Mouse (Mus musculus): ENCODE results near the gene Ppp1r14d. TPM values are rescaled to one million over a fixed set of nuclear protein-coding genes. Genes with fewer than 3 reads are reported as not detected.

Ppp1r14d gene
- total RNA-seq, 1 experiment, result 1.6 TPM

DNA sequence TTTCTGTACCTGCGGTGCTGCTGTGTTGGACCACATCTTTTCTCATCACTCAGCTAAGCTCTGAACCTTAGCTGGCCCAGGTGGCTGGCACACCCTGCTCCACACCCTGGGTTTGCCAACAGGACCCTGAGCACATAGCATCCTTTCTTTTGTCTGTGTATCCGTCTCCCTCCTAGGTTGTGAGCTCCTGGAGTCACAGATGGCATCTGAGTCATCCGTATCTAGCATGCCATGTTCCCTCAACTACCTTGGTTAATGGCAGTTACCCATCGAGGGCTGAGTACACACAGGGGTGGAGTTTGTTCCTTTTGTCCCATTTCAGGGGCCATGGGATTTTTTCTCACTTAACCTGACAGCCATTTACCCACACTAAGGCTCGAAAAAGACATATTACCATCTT is 20.7 kb upstream of the Ppp1r14d start:
- H3K36me3 ChIP-seq (ENCODE audit: control insufficient read depth, insufficient read depth, low read length, poor library complexity, severe bottlenecking), result peaks cover 32% of the 10 kb centered on the region
- in situ Hi-C loops (cut with MboI; ENCODE audit: low sequenced_read_pairs in 2 of 2, unreplicated experiment in 2 of 2), result no loop called here
- H3K9me3 ChIP-seq (ENCODE audit: control insufficient read depth, insufficient read depth, low read depth, low read length), result no peaks in the 10 kb centered on the region
- H3K4me3 ChIP-seq (ENCODE audit: insufficient read depth in 1 of 2, low read depth in 1 of 2, low read length in 2 of 2, poor library complexity in 1 of 2, severe bottlenecking in 1 of 2), result no peak overlapping the region
- no peak for DNase-seq (ENCODE audit: low read depth, low spot score)
- H3K27ac ChIP-seq (ENCODE audit: insufficient read depth, low read depth, low read length, poor library complexity, severe bottlenecking), result no peak overlapping the region
- no peak overlapping the region for H3K9ac ChIP-seq (ENCODE audit: insufficient read depth, low read depth, low read length, poor library complexity, severe bottlenecking)
- TF ChIP-seq CHD2 (IDR thresholded peaks at IDR 0.05; ENCODE audit: low read depth, low read length) (no peak), ZC3H11A (IDR thresholded peaks at IDR 0.05; ENCODE audit: borderline replicate concordance, low read depth, low read length) (no peak), HCFC1 (IDR thresholded peaks at IDR 0.05; ENCODE audit: borderline replicate concordance, insufficient read depth, low read length) (no peak), MAFK (IDR thresholded peaks at IDR 0.05; ENCODE audit: insufficient read depth, low read depth, low read length) (no peak), ZNF384 (IDR thresholded peaks at IDR 0.05; ENCODE audit: low read depth, low read length) (no peak)
- H3K4me1 ChIP-seq (ENCODE audit: control insufficient read depth in 2 of 2, insufficient read depth in 2 of 2, low read length in 2 of 2, poor library complexity in 1 of 2), result peaks cover 1 to 13% of the 10 kb centered on the region in 2 experiments; a peak in 1 of 4 replicates

DNA sequence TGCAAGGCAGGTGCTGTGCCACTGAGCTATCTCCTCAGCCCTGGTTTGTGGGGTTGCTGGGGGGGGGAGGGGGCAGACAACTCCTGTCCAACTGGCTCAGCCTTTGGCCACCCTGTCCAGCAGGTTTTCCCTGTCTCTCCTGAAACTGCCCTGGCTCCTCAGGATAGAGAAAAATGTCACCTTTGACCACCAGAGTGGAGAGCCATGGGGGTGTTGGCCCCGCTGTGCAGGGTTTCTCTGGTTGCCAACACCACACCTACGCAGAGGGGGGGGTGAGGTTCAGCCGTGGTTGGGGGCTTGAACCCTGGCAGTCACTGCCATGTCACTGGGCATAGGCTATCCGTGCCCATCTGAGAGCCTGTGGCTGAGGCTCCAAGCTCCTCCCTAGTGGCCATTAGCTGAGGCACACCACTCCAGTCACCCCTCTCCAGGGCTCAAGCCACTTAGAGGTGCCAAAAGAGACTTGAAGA is 19.9 kb upstream of the Ppp1r14d start:
- Histone ChIP-seq H3K9me3 (ENCODE audit: control insufficient read depth, insufficient read depth, low read depth, low read length) (no peaks in the 10 kb centered on the region), H3K36me3 (ENCODE audit: control insufficient read depth, insufficient read depth, low read length, poor library complexity, severe bottlenecking) (peaks cover 39% of the 10 kb centered on the region), H3K9ac (ENCODE audit: insufficient read depth, low read depth, low read length, poor library complexity, severe bottlenecking) (no peak overlapping the region), H3K4me3 (ENCODE audit: insufficient read depth in 1 of 2, low read depth in 1 of 2, low read length in 2 of 2, poor library complexity in 1 of 2, severe bottlenecking in 1 of 2) (no peak overlapping the region), H3K4me1 (ENCODE audit: control insufficient read depth in 2 of 2, insufficient read depth in 2 of 2, low read length in 2 of 2, poor library complexity in 1 of 2) (peaks cover 0 to 13% of the 10 kb centered on the region in 2 experiments; a peak in 1 of 4 replicates), H3K27ac (ENCODE audit: insufficient read depth, low read depth, low read length, poor library complexity, severe bottlenecking) (no peak overlapping the region)
- TF ChIP-seq CHD2 (IDR thresholded peaks at IDR 0.05; ENCODE audit: low read depth, low read length), result no peak
- TF ChIP-seq HCFC1 (IDR thresholded peaks at IDR 0.05; ENCODE audit: borderline replicate concordance, insufficient read depth, low read length), result no peak
- TF ChIP-seq MAFK (IDR thresholded peaks at IDR 0.05; ENCODE audit: insufficient read depth, low read depth, low read length), result no peak
- no peak for TF ChIP-seq ZC3H11A (IDR thresholded peaks at IDR 0.05; ENCODE audit: borderline replicate concordance, low read depth, low read length)
- TF ChIP-seq ZNF384 (IDR thresholded peaks at IDR 0.05; ENCODE audit: low read depth, low read length), result no peak
- no peak for DNase-seq (ENCODE audit: low read depth, low spot score)
- in situ Hi-C loops (cut with MboI; ENCODE audit: low sequenced_read_pairs in 2 of 2, unreplicated experiment in 2 of 2), result no loop called here

DNA sequence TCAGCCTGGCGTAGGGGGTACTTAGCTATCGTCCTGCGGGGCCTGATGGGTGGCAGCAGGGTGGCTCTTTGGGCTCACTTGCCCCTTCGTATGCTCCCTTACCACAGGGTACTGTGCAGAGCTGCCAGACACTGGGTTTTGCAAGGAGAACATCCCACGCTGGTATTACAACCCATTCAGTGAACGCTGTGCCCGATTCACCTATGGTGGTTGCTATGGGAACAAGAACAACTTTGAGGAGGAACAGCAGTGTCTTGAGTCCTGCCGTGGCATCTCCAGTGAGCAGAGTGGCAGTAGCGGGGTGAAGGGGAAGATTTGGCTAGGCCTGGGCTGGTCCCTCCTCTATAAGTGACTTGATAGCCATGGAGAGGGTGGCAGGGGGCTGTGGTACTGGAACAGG is 18.2 kb upstream of the Ppp1r14d start:
- TF ChIP-seq ZC3H11A (IDR thresholded peaks at IDR 0.05; ENCODE audit: borderline replicate concordance, low read depth, low read length), result no peak
- TF ChIP-seq ZNF384 (IDR thresholded peaks at IDR 0.05; ENCODE audit: low read depth, low read length), result no peak
- no peak for TF ChIP-seq HCFC1 (IDR thresholded peaks at IDR 0.05; ENCODE audit: borderline replicate concordance, insufficient read depth, low read length)
- TF ChIP-seq MAFK (IDR thresholded peaks at IDR 0.05; ENCODE audit: insufficient read depth, low read depth, low read length), result no peak
- TF ChIP-seq CHD2 (IDR thresholded peaks at IDR 0.05; ENCODE audit: low read depth, low read length), result no peak
- Histone ChIP-seq H3K9ac (ENCODE audit: insufficient read depth, low read depth, low read length, poor library complexity, severe bottlenecking) (no peak overlapping the region), H3K36me3 (ENCODE audit: control insufficient read depth, insufficient read depth, low read length, poor library complexity, severe bottlenecking) (peaks cover 42% of the 10 kb centered on the region), H3K27ac (ENCODE audit: insufficient read depth, low read depth, low read length, poor library complexity, severe bottlenecking) (no peak overlapping the region), H3K9me3 (ENCODE audit: control insufficient read depth, insufficient read depth, low read depth, low read length) (no peaks in the 10 kb centered on the region), H3K4me3 (ENCODE audit: insufficient read depth in 1 of 2, low read depth in 1 of 2, low read length in 2 of 2, poor library complexity in 1 of 2, severe bottlenecking in 1 of 2) (no peak overlapping the region), H3K4me1 (ENCODE audit: control insufficient read depth in 2 of 2, insufficient read depth in 2 of 2, low read length in 2 of 2, poor library complexity in 1 of 2) (peaks cover 0 to 13% of the 10 kb centered on the region in 2 experiments; a peak in 1 of 4 replicates)
- in situ Hi-C loops (cut with MboI; ENCODE audit: low sequenced_read_pairs in 2 of 2, unreplicated experiment in 2 of 2), result no loop called here
- DNase-seq (ENCODE audit: low read depth, low spot score), result no peak

DNA sequence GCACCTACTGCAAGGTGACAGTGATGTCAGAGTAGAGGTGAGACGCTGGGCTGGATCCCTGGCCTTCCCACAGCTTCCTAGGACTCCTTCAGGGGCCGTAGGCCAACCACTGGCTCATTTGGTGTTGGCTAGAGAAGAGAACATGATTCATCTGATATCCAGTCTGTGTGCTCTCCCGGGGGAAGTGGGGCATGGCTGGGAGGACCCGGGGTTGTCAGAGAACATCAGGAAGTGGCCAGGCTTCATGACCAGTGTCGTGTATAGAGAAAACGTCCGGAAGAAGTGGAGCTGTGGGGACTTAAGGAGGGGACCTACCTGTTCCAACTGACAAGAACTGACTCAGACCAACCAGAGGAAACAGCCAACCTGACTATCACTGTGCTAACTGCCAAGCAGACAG is 15.5 kb upstream of the Ppp1r14d start:
- peaks cover 5 to 20% of the 10 kb centered on the region in 2 experiments; a peak in 1 of 4 replicates for H3K4me1 ChIP-seq (ENCODE audit: control insufficient read depth in 2 of 2, insufficient read depth in 2 of 2, low read length in 2 of 2, poor library complexity in 1 of 2)
- TF ChIP-seq ZNF384 (IDR thresholded peaks at IDR 0.05; ENCODE audit: low read depth, low read length) (no peak), ZC3H11A (IDR thresholded peaks at IDR 0.05; ENCODE audit: borderline replicate concordance, low read depth, low read length) (no peak), MAFK (IDR thresholded peaks at IDR 0.05; ENCODE audit: insufficient read depth, low read depth, low read length) (no peak), HCFC1 (IDR thresholded peaks at IDR 0.05; ENCODE audit: borderline replicate concordance, insufficient read depth, low read length) (no peak), CHD2 (IDR thresholded peaks at IDR 0.05; ENCODE audit: low read depth, low read length) (no peak)
- peaks cover 49% of the 10 kb centered on the region for H3K36me3 ChIP-seq (ENCODE audit: control insufficient read depth, insufficient read depth, low read length, poor library complexity, severe bottlenecking)
- no peak overlapping the region for H3K4me3 ChIP-seq (ENCODE audit: insufficient read depth in 1 of 2, low read depth in 1 of 2, low read length in 2 of 2, poor library complexity in 1 of 2, severe bottlenecking in 1 of 2)
- in situ Hi-C loops (cut with MboI; ENCODE audit: low sequenced_read_pairs in 2 of 2, unreplicated experiment in 2 of 2), result no loop called here
- no peak overlapping the region for H3K27ac ChIP-seq (ENCODE audit: insufficient read depth, low read depth, low read length, poor library complexity, severe bottlenecking)
- H3K9me3 ChIP-seq (ENCODE audit: control insufficient read depth, insufficient read depth, low read depth, low read length), result no peaks in the 10 kb centered on the region
- no peak overlapping the region for H3K9ac ChIP-seq (ENCODE audit: insufficient read depth, low read depth, low read length, poor library complexity, severe bottlenecking)
- no peak for DNase-seq (ENCODE audit: low read depth, low spot score)
